Mouse (Mus musculus) layer of hippocampus, adult 2 months (tissue): ENCODE data around the gene Trp53tg5. TPM values are rescaled to one million over a fixed set of nuclear protein-coding genes. Genes with fewer than 3 reads are reported as not detected.

Experiments
- DNase-seq, 2 experiments: peaks; one replicate each; pipeline ENCODE4 v3.0.0; 2022; ENCODE audit warnings: low spot score in 2 of 2
- H3K27ac ChIP-seq: fragments of 200-600 bp; 2 replicates; pipeline ENCODE4 v1.8.1; 2022
- H3K4me3 ChIP-seq: fragments of 200-600 bp; 2 replicates; pipeline ENCODE4 v1.8.1; 2022; ENCODE audit warnings: mild to moderate bottlenecking
- CTCF ChIP-seq: fragments of 200-600 bp; conservative IDR thresholded peaks from 2 replicates; pipeline ENCODE4 v1.8.1; 2022; ENCODE audit warnings: antibody characterized with exemption, mild to moderate bottlenecking, moderate library complexity
- total RNA-seq, 2 experiments: library from RNA; stranded (reverse); gene quantifications; 2 replicates each; pipeline ENCODE4 v1.2.3; 2021

Gene Trp53tg5
- total RNA-seq, 2 experiments from 2014 or later: not detected

- Histone ChIP-seq H3K27ac (peak overlapping the region; percentile 9; the same call in 1 of the 2 replicates), H3K4me3 (no peak overlapping the region)
- no peak for TF ChIP-seq CTCF
- DNase-seq: peak; percentile 50 to 58
Observed at GRCm38 (mm10) chr2:164454846-164455245, 18.7 kb downstream of the Trp53tg5 start.

GRCm38 (mm10) chr2:164453887-164454500, 19.5 kb downstream of the Trp53tg5 start:
- no peak overlapping the region for H3K27ac ChIP-seq
- TF ChIP-seq CTCF: no peak
- no peak for DNase-seq
- H3K4me3 ChIP-seq: no peak overlapping the region

GRCm38 (mm10) chr2:164453047-164453757, 20.3 kb downstream of the Trp53tg5 start:
- no peak for DNase-seq
- no peak for TF ChIP-seq CTCF
- H3K27ac ChIP-seq: no peak overlapping the region
- no peak overlapping the region for H3K4me3 ChIP-seq

GRCm38 (mm10) chr2:164452000-164452676, 21.4 kb downstream of the Trp53tg5 start:
- no peak for DNase-seq
- H3K27ac ChIP-seq: no peak overlapping the region
- H3K4me3 ChIP-seq: no peak overlapping the region
- no peak for TF ChIP-seq CTCF

GRCm38 (mm10) chr2:164449341-164450042, 24.0 kb downstream of the Trp53tg5 start:
- no peak overlapping the region for H3K4me3 ChIP-seq
- no peak for TF ChIP-seq CTCF
- no peak for DNase-seq

GRCm38 (mm10) chr2:164448921-164449320, 24.6 kb downstream of the Trp53tg5 start:
- Histone ChIP-seq H3K27ac (no peak overlapping the region), H3K4me3 (no peak overlapping the region)
- no peak for DNase-seq
- no peak for TF ChIP-seq CTCF

More at GRCm38 (mm10) chr2:164449341-164450042, 24.0 kb downstream of the Trp53tg5 start:
- no peak overlapping the region for H3K27ac ChIP-seq

GRCm38 (mm10) chr2:164448140-164448539, 25.4 kb downstream of the Trp53tg5 start:
- no peak for TF ChIP-seq CTCF
- H3K4me3 ChIP-seq: no peak overlapping the region
- no peak overlapping the region for H3K27ac ChIP-seq
- DNase-seq: no peak

- TF ChIP-seq CTCF: no peak
- Histone ChIP-seq H3K27ac (no peak overlapping the region), H3K4me3 (no peak overlapping the region)
- no peak for DNase-seq
Observed at GRCm38 (mm10) chr2:164446086-164446469, 27.4 kb downstream of the Trp53tg5 start.

GRCm38 (mm10) chr2:164445399-164446085, 28.0 kb downstream of the Trp53tg5 start:
- Histone ChIP-seq H3K4me3 (no peak overlapping the region), H3K27ac (no peak overlapping the region)
- TF ChIP-seq CTCF: no peak
- no peak for DNase-seq

- no peak overlapping the region for H3K4me3 ChIP-seq
- no peak for TF ChIP-seq CTCF
- H3K27ac ChIP-seq: no peak overlapping the region
- DNase-seq: no peak
Observed at GRCm38 (mm10) chr2:164444701-164445100, 28.8 kb downstream of the Trp53tg5 start.

GRCm38 (mm10) chr2:164443460-164444000, 30.0 kb downstream of the Trp53tg5 start, which contains the start of gene Sdc4:
Sdc4 (minus strand) TSS chr2:164443887.
- H3K27ac ChIP-seq: peak within 1 kb of the TSS; percentile 81
- no peak for TF ChIP-seq CTCF

GRCm38 (mm10) chr2:164443051-164443437, 30.5 kb downstream of the Trp53tg5 start:
- peak overlapping the region; percentile 81 for H3K27ac ChIP-seq
- peak; percentile 55 to 64 for DNase-seq
- peak overlapping the region; percentile 51 for H3K4me3 ChIP-seq
- TF ChIP-seq CTCF: peak; percentile 53

More at GRCm38 (mm10) chr2:164443460-164444000, 30.0 kb downstream of the Trp53tg5 start, which contains the start of gene Sdc4:
- DNase-seq: no peak
- peak within 1 kb of the TSS; percentile 51 for H3K4me3 ChIP-seq
